Mouse (Mus musculus) testis, adult 10 weeks (tissue): Measurements from ENCODE around the gene Capza2. TPM values are rescaled to one million over a fixed set of nuclear protein-coding genes. Genes with fewer than 3 reads are reported as not detected.

Source experiments
- polyA plus RNA-seq: library from polyadenylated mRNA; stranded (reverse); fragments of 350-450 nt; fragmentation: Illumina TruSeq; extraction: RNeasy Lipid Tissue Mini Kit (QIAGEN cat#74804); gene quantifications from one replicate; pipeline ENCODE4 v1.2.3, GENCODE M21; 2014; ENCODE audit warnings: low read depth, low replicate concordance

Capza2 gene
- 154 TPM for polyA plus RNA-seq

DNA sequence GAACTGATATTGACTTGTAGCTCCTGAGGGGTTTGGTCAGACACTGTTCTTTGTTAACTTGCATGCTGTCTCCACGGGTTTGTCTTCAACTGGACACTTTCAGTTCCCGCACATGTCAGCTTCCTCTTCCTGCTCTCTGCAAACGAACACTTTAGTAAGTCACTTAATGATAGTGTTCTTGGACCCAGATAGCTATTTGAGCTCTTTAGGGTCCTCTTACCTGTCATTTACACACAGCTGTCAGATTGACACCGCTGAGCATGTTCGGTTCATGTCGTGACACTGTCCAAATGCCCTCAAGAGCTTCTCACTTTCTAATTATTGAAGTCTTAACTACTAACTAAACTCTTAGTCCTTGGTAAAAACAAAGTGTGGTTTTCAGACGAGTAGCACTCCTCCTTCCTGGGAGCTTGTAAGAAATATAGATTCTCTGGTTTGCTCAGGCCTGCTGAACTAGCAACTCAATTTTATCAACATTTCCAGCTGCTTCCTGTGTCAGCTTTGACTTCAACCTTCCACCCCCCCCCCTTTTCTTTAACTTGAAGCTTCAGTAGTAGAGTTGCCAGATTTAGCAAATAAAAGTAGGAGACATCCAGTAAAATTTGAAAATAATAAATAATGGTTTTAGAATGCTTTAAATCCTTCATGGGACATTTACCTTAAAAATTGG, at the start of gene Capza2:
Capza2 (plus strand) TSS at position 620 of the 670 bp plus-strand sequence.

DNA sequence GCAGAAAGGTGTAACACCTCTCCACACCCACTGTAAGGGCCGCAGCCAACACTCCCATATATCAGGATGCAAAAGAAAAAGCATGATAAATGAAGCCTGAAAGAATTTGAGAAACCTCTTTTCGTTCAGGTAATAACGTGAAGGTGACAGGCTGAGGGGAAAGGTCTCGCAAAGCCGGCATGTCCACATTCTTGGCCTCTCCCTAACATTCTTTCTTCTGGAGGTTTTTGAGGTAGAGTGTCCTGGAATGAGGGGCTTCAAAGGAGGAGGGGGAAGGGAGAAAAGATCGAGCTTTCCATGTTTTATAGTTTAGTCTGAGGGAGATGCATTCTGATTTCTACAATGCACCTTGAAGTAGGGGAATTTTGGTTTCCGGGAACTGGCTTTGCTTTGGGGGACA, 56.6 kb downstream of the Capza2 start, which contains the start of gene St7:
St7 (plus strand) TSS at position 287 of the 400 bp plus-strand sequence.

Other genes starting within 250 kb of the Capza2 start
- 1.6 TPM for gene Met, start 172.4 kb upstream of the Capza2 start, polyA plus RNA-seq
- 14.1 TPM for gene St7, start 56.7 kb downstream of the Capza2 start, polyA plus RNA-seq